Mouse (Mus musculus): ENCODE data around the gene Gm11007.
"Not testable (repeated sequence)": the region's sequence is repeated elsewhere in the genome, so short reads cannot be mapped to it uniquely, and the experiment has no call there.

Gm11007 gene

GRCm38 (mm10) chr2:175643678-175644077 is at the start of gene Gm11007:
TSS of gene Gm11007 (plus strand) at chr2:175643978.
- not testable (repeated sequence) for DNase-seq

Data from right cerebral cortex, adult 18-20 months (tissue).